Mouse (Mus musculus): ENCODE results near the gene Mapt. TPM values are rescaled to one million over a fixed set of nuclear protein-coding genes. Genes with fewer than 3 reads are reported as not detected.

Mapt gene
- polyA plus RNA-seq, 1 experiment from 2014 or later: 0.90 TPM

- H3K4me3 ChIP-seq (ENCODE audit: low read depth, low read length): no peak overlapping the region
- no peaks in the 10 kb centered on the region for H3K27me3 ChIP-seq (replicated peaks; ENCODE audit: control insufficient read depth, insufficient read depth, low read length)
- no peaks in the 10 kb centered on the region for H3K9me3 ChIP-seq (ENCODE audit: control insufficient read depth, low read length)
- no peaks in the 10 kb centered on the region for H3K36me3 ChIP-seq (ENCODE audit: control insufficient read depth, insufficient read depth, low read length)
- H3K27ac ChIP-seq (ENCODE audit: low read depth, low read length): no peak overlapping the region
- no peaks in the 10 kb centered on the region for H3K4me1 ChIP-seq (replicated peaks; ENCODE audit: control insufficient read depth, insufficient read depth, low read length)
- H3K4me2 ChIP-seq: no peak overlapping the region
- H3K9ac ChIP-seq (ENCODE audit: low read depth, low read length): no peak overlapping the region
- ATAC-seq (replicated peaks; ENCODE audit: low FRiP score) (no peak), DNase-seq (ENCODE audit: low spot score) (no peak)
- 77% methylated on average over 10 of the region's 10 CpGs for WGBS
Observed at GRCm38 (mm10) chr11:104254408-104255039, 23.3 kb downstream of the Mapt start.

- Histone ChIP-seq H3K9ac (ENCODE audit: low read depth, low read length) (no peak overlapping the region), H3K4me1 (replicated peaks; ENCODE audit: control insufficient read depth, insufficient read depth, low read length) (no peaks in the 10 kb centered on the region), H3K9me3 (ENCODE audit: control insufficient read depth, low read length) (no peaks in the 10 kb centered on the region), H3K27me3 (replicated peaks; ENCODE audit: control insufficient read depth, insufficient read depth, low read length) (no peaks in the 10 kb centered on the region), H3K4me3 (ENCODE audit: low read depth, low read length) (no peak overlapping the region), H3K27ac (ENCODE audit: low read depth, low read length) (no peak overlapping the region), H3K36me3 (ENCODE audit: control insufficient read depth, insufficient read depth, low read length) (no peaks in the 10 kb centered on the region), H3K4me2 (no peak overlapping the region)
- 84% methylated on average over 2 of the region's 2 CpGs for WGBS
- no peak for ATAC-seq (replicated peaks; ENCODE audit: low FRiP score)
- DNase-seq (ENCODE audit: low spot score): no peak
Observed at GRCm38 (mm10) chr11:104256179-104256578, 25.0 kb downstream of the Mapt start.

- WGBS: 50% methylated on average over 4 of the region's 4 CpGs
- no peak for ATAC-seq (replicated peaks; ENCODE audit: low FRiP score)
Observed at GRCm38 (mm10) chr11:104258991-104259390, 27.8 kb downstream of the Mapt start.

GRCm38 (mm10) chr11:104264683-104265082, 33.5 kb downstream of the Mapt start:
- Histone ChIP-seq H3K4me2 (no peak overlapping the region), H3K9ac (ENCODE audit: low read depth, low read length) (no peak overlapping the region), H3K9me3 (ENCODE audit: control insufficient read depth, low read length) (no peaks in the 10 kb centered on the region), H3K36me3 (ENCODE audit: control insufficient read depth, insufficient read depth, low read length) (no peaks in the 10 kb centered on the region), H3K4me3 (ENCODE audit: low read depth, low read length) (no peak overlapping the region), H3K27me3 (replicated peaks; ENCODE audit: control insufficient read depth, insufficient read depth, low read length) (no peaks in the 10 kb centered on the region), H3K27ac (ENCODE audit: low read depth, low read length) (no peak overlapping the region), H3K4me1 (replicated peaks; ENCODE audit: control insufficient read depth, insufficient read depth, low read length) (no peaks in the 10 kb centered on the region)
- DNase-seq (ENCODE audit: low spot score): no peak
- ATAC-seq (replicated peaks; ENCODE audit: low FRiP score): no peak
- WGBS: 74% methylated on average over 6 of the region's 6 CpGs

More at GRCm38 (mm10) chr11:104258991-104259390, 27.8 kb downstream of the Mapt start:
- no peak overlapping the region for H3K9ac ChIP-seq (ENCODE audit: low read depth, low read length)
- H3K36me3 ChIP-seq (ENCODE audit: control insufficient read depth, insufficient read depth, low read length): no peaks in the 10 kb centered on the region
- no peaks in the 10 kb centered on the region for H3K9me3 ChIP-seq (ENCODE audit: control insufficient read depth, low read length)
- H3K27me3 ChIP-seq (replicated peaks; ENCODE audit: control insufficient read depth, insufficient read depth, low read length): no peaks in the 10 kb centered on the region
- no peak for DNase-seq (ENCODE audit: low spot score)
- H3K4me3 ChIP-seq (ENCODE audit: low read depth, low read length): no peak overlapping the region
- H3K4me2 ChIP-seq: no peak overlapping the region
- no peak overlapping the region for H3K27ac ChIP-seq (ENCODE audit: low read depth, low read length)
- H3K4me1 ChIP-seq (replicated peaks; ENCODE audit: control insufficient read depth, insufficient read depth, low read length): no peaks in the 10 kb centered on the region

GRCm38 (mm10) chr11:104265669-104266068, 34.5 kb downstream of the Mapt start:
- no peaks in the 10 kb centered on the region for H3K27me3 ChIP-seq (replicated peaks; ENCODE audit: control insufficient read depth, insufficient read depth, low read length)
- H3K9me3 ChIP-seq (ENCODE audit: control insufficient read depth, low read length): no peaks in the 10 kb centered on the region
- no peaks in the 10 kb centered on the region for H3K4me1 ChIP-seq (replicated peaks; ENCODE audit: control insufficient read depth, insufficient read depth, low read length)
- H3K9ac ChIP-seq (ENCODE audit: low read depth, low read length): no peak overlapping the region
- no peak overlapping the region for H3K4me3 ChIP-seq (ENCODE audit: low read depth, low read length)
- no peak overlapping the region for H3K4me2 ChIP-seq
- H3K36me3 ChIP-seq (ENCODE audit: control insufficient read depth, insufficient read depth, low read length): no peaks in the 10 kb centered on the region
- no peak overlapping the region for H3K27ac ChIP-seq (ENCODE audit: low read depth, low read length)
- no peak for DNase-seq (ENCODE audit: low spot score)
- no peak for ATAC-seq (replicated peaks; ENCODE audit: low FRiP score)

- no peaks in the 10 kb centered on the region for H3K27me3 ChIP-seq (replicated peaks; ENCODE audit: control insufficient read depth, insufficient read depth, low read length)
- no peaks in the 10 kb centered on the region for H3K36me3 ChIP-seq (ENCODE audit: control insufficient read depth, insufficient read depth, low read length)
- no peak overlapping the region for H3K4me2 ChIP-seq
- no peaks in the 10 kb centered on the region for H3K9me3 ChIP-seq (ENCODE audit: control insufficient read depth, low read length)
- no peak overlapping the region for H3K9ac ChIP-seq (ENCODE audit: low read depth, low read length)
- H3K4me3 ChIP-seq (ENCODE audit: low read depth, low read length): no peak overlapping the region
- no peak overlapping the region for H3K27ac ChIP-seq (ENCODE audit: low read depth, low read length)
- WGBS: 78% methylated on average over 11 of the region's 11 CpGs
- no peaks in the 10 kb centered on the region for H3K4me1 ChIP-seq (replicated peaks; ENCODE audit: control insufficient read depth, insufficient read depth, low read length)
- no peak for DNase-seq (ENCODE audit: low spot score)
- ATAC-seq (replicated peaks; ENCODE audit: low FRiP score): no peak
Observed at GRCm38 (mm10) chr11:104267380-104267779, 36.2 kb downstream of the Mapt start.

GRCm38 (mm10) chr11:104269385-104269822, 38.2 kb downstream of the Mapt start:
- H3K27ac ChIP-seq (ENCODE audit: low read depth, low read length): no peak overlapping the region
- H3K4me2 ChIP-seq: no peak overlapping the region
- H3K4me3 ChIP-seq (ENCODE audit: low read depth, low read length): no peak overlapping the region
- DNase-seq (ENCODE audit: low spot score): no peak
- H3K9ac ChIP-seq (ENCODE audit: low read depth, low read length): no peak overlapping the region
- no peaks in the 10 kb centered on the region for H3K27me3 ChIP-seq (replicated peaks; ENCODE audit: control insufficient read depth, insufficient read depth, low read length)
- no peaks in the 10 kb centered on the region for H3K36me3 ChIP-seq (ENCODE audit: control insufficient read depth, insufficient read depth, low read length)
- no peaks in the 10 kb centered on the region for H3K4me1 ChIP-seq (replicated peaks; ENCODE audit: control insufficient read depth, insufficient read depth, low read length)
- ATAC-seq (replicated peaks; ENCODE audit: low FRiP score): no peak
- no peaks in the 10 kb centered on the region for H3K9me3 ChIP-seq (ENCODE audit: control insufficient read depth, low read length)
- WGBS: 60% methylated on average over 9 of the region's 9 CpGs

GRCm38 (mm10) chr11:104270452-104270851, 39.3 kb downstream of the Mapt start:
- Histone ChIP-seq H3K36me3 (ENCODE audit: control insufficient read depth, insufficient read depth, low read length) (no peaks in the 10 kb centered on the region), H3K4me3 (ENCODE audit: low read depth, low read length) (no peak overlapping the region), H3K4me1 (replicated peaks; ENCODE audit: control insufficient read depth, insufficient read depth, low read length) (no peaks in the 10 kb centered on the region), H3K9me3 (ENCODE audit: control insufficient read depth, low read length) (no peaks in the 10 kb centered on the region), H3K27ac (ENCODE audit: low read depth, low read length) (no peak overlapping the region), H3K4me2 (no peak overlapping the region), H3K9ac (ENCODE audit: low read depth, low read length) (no peak overlapping the region), H3K27me3 (replicated peaks; ENCODE audit: control insufficient read depth, insufficient read depth, low read length) (no peaks in the 10 kb centered on the region)
- WGBS: 69% methylated on average over 3 of the region's 3 CpGs
- DNase-seq (ENCODE audit: low spot score) (no peak), ATAC-seq (replicated peaks; ENCODE audit: low FRiP score) (no peak)

GRCm38 (mm10) chr11:104270876-104271275, 39.7 kb downstream of the Mapt start:
- Histone ChIP-seq H3K27me3 (replicated peaks; ENCODE audit: control insufficient read depth, insufficient read depth, low read length) (no peaks in the 10 kb centered on the region), H3K9me3 (ENCODE audit: control insufficient read depth, low read length) (no peaks in the 10 kb centered on the region), H3K36me3 (ENCODE audit: control insufficient read depth, insufficient read depth, low read length) (no peaks in the 10 kb centered on the region), H3K27ac (ENCODE audit: low read depth, low read length) (no peak overlapping the region), H3K9ac (ENCODE audit: low read depth, low read length) (no peak overlapping the region), H3K4me1 (replicated peaks; ENCODE audit: control insufficient read depth, insufficient read depth, low read length) (no peaks in the 10 kb centered on the region), H3K4me2 (no peak overlapping the region), H3K4me3 (ENCODE audit: low read depth, low read length) (no peak overlapping the region)
- DNase-seq (ENCODE audit: low spot score) (no peak), ATAC-seq (replicated peaks; ENCODE audit: low FRiP score) (no peak)
- 70% methylated on average over 4 of the region's 4 CpGs for WGBS

Data from liver, embryonic 11.5 days (tissue).